26 mouse cellular contexts compared by ENCODE assay signal in the genomic region with DNA sequence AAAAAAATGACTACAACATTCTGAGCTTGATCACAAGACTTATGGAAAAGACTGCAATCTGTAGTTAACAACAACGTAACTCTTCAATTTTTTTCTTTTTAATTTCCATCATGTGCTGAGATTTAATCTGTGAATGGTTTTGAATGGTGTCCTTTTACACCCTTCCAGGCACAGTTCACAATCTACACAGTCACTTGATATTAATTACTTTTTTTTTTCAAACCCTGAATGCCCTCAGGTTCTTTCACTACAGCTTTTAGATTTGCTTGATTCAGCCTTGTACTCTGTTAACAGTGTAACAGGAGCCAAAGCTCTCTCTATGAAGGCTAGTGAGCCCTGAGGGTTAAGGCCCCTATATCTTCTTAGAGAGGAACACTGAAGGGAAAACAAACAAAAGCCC.
DNase-seq lines count a peak whose midpoint lies in the region; ATAC-seq lines count a peak whose summit lies in the region.
"Had no signal": no experiment of that assay in that cellular context is flagged by ENCODE, and none has a peak within 500 bp of the region (broad histone marks: within the 10 kb centered on the region; RNA-seq: fewer than 3 reads in every experiment).

No protein-coding gene starts in this region.

- no peak overlapping the region for H3K4me3 ChIP-seq in embryonic facial prominence, embryonic 11.5 days (ENCODE audit: low read depth, low read length)
- H3K4me3 ChIP-seq in embryonic facial prominence, embryonic 10.5 days = no peak overlapping the region
- H3K4me3 ChIP-seq: embryonic facial prominence, embryonic 12.5 days; embryonic facial prominence, embryonic 15.5 days; erythroblast, embryonic 14.5 days; forebrain, embryonic 10.5 days; forebrain, embryonic 12.5 days had no signal

- H3K27ac ChIP-seq in embryonic facial prominence, embryonic 11.5 days (replicated peaks; ENCODE audit: low read depth, low read length) = no peak overlapping the region
- no peak overlapping the region for H3K27ac ChIP-seq in embryonic facial prominence, embryonic 10.5 days (replicated peaks)
- H3K27ac ChIP-seq: embryonic facial prominence, embryonic 15.5 days; forebrain, embryonic 10.5 days; forebrain, embryonic 12.5 days had no signal

- DNase-seq in embryonic facial prominence, embryonic 11.5 days (ENCODE audit: low spot score) = peak; percentile 61
- DNase-seq in embryonic facial prominence, embryonic 10.5 days (ENCODE audit: low spot score) = no peak
- DNase-seq in kidney, adult 9 months = peak; percentile 41
- DNase-seq in kidney, postnatal 10 days = no peak
- DNase-seq in retina, postnatal 1 day = peak; percentile 8
- DNase-seq in retina, embryonic 14.5 days (ENCODE audit: low spot score) = no peak
- DNase-seq: adrenal gland, adult 8-10 months; adrenal gland, postnatal 14 days; adrenal gland, postnatal 36 days; B cell, adult 2 months; cerebellum, adult 11-12 months; cerebellum, adult 2 months; cerebellum, adult 9-10 months; cerebellum, postnatal 25 days had no signal

- H3K36me3 ChIP-seq in embryonic facial prominence, embryonic 11.5 days (replicated peaks; ENCODE audit: control insufficient read depth, insufficient read depth, low read depth, low read length) = no peaks in the 10 kb centered on the region
- H3K36me3 ChIP-seq in embryonic facial prominence, embryonic 10.5 days (replicated peaks) = no peaks in the 10 kb centered on the region
- H3K36me3 ChIP-seq: embryonic facial prominence, embryonic 12.5 days; embryonic facial prominence, embryonic 15.5 days; forebrain, embryonic 10.5 days; forebrain, embryonic 12.5 days; G1E had no signal

- no peaks in the 10 kb centered on the region for H3K9me3 ChIP-seq in embryonic facial prominence, embryonic 11.5 days (replicated peaks; ENCODE audit: control insufficient read depth, low read length)
- H3K9me3 ChIP-seq in embryonic facial prominence, embryonic 10.5 days = no peaks in the 10 kb centered on the region
- H3K9me3 ChIP-seq: embryonic facial prominence, embryonic 12.5 days; embryonic facial prominence, embryonic 15.5 days; forebrain, embryonic 10.5 days; forebrain, embryonic 12.5 days; G1E had no signal

- H3K4me2 ChIP-seq in embryonic facial prominence, embryonic 11.5 days (ENCODE audit: low read depth, low read length) = no peak overlapping the region
- H3K4me2 ChIP-seq: embryonic facial prominence, embryonic 12.5 days; embryonic facial prominence, embryonic 15.5 days; forebrain, embryonic 12.5 days had no signal

- H3K4me1 ChIP-seq in embryonic facial prominence, embryonic 11.5 days (ENCODE audit: control insufficient read depth, insufficient read depth, low read length) = no peaks in the 10 kb centered on the region
- 0 out of 2 replicates have a peak, but pooled peaks cover 5% of the 10 kb centered on the region for H3K4me1 ChIP-seq in embryonic facial prominence, embryonic 10.5 days
- H3K4me1 ChIP-seq: embryonic facial prominence, embryonic 12.5 days; embryonic facial prominence, embryonic 15.5 days; forebrain, embryonic 12.5 days had no signal

- 0 out of 2 replicates have a peak, but pooled peaks have one; percentile 56 for ATAC-seq in embryonic facial prominence, embryonic 11.5 days (replicated peaks; ENCODE audit: insufficient number of reproducible peaks, low FRiP score, low TSS enrichment, low read depth)
- ATAC-seq: activated CD4-positive, CD25-positive, alpha-beta regulatory T cell, adult 4 months; CD4-positive, CD25-positive, alpha-beta regulatory T cell, adult 4 months; forebrain, embryonic 14.5 days; forebrain, embryonic 16.5 days; Patski had no signal

- no peak overlapping the region for H3K9ac ChIP-seq in embryonic facial prominence, embryonic 11.5 days (replicated peaks; ENCODE audit: low read length)
- H3K9ac ChIP-seq: embryonic facial prominence, embryonic 12.5 days; embryonic facial prominence, embryonic 15.5 days; forebrain, embryonic 12.5 days had no signal

- H3K27me3 ChIP-seq in embryonic facial prominence, embryonic 11.5 days (ENCODE audit: control insufficient read depth, insufficient read depth, low read length) = no peaks in the 10 kb centered on the region
- H3K27me3 ChIP-seq in embryonic facial prominence, embryonic 10.5 days (replicated peaks; ENCODE audit: low read depth, poor library complexity, severe bottlenecking) = no peaks in the 10 kb centered on the region
- H3K27me3 ChIP-seq: CH12.LX; embryonic facial prominence, embryonic 12.5 days; embryonic facial prominence, embryonic 15.5 days; forebrain, embryonic 12.5 days; Patski had no signal

- 57% methylated on average over 1 of the region's 1 CpGs for WGBS in embryonic facial prominence, embryonic 11.5 days
- WGBS in embryonic facial prominence, embryonic 10.5 days = 49% methylated on average over 1 of the region's 1 CpGs

Comparison
In these comparisons a context has a peak if more than half of its experiments do, and no peak if none do; other contexts are left out.
1. DNase-seq: peak in embryonic facial prominence, embryonic 11.5 days (single experiment), kidney, adult 9 months (single experiment) and retina, postnatal 1 day (single experiment); none in embryonic facial prominence, embryonic 10.5 days (single experiment), kidney, postnatal 10 days (single experiment) and retina, embryonic 14.5 days (single experiment).